Mouse (Mus musculus): ENCODE measurements around the gene Wdr41. TPM values are rescaled to one million over a fixed set of nuclear protein-coding genes. Genes with fewer than 3 reads are reported as not detected.

Gene Wdr41
- polyA plus RNA-seq, 1 experiment, result 5.8 TPM

GRCm38 (mm10) chr13:95034094-95034493 lies 58.0 kb downstream of the Wdr41 start:
- DNase-seq (ENCODE audit: low read depth in 1 of 2, low spot score in 2 of 2), result no peak
- H3K4me1 ChIP-seq (ENCODE audit: control insufficient read depth, insufficient read depth, insufficient read length), result no peaks in the 10 kb centered on the region
- no peaks in the 10 kb centered on the region; the same call in 1 of the 2 replicates for H3K36me3 ChIP-seq (ENCODE audit: control insufficient read depth, insufficient read depth, low read length)
- H3K4me3 ChIP-seq (ENCODE audit: extremely low read depth, insufficient read depth, insufficient read length), result no peak overlapping the region
- WGBS, result 36% methylated on average over 9 of the region's 9 CpGs
- TF ChIP-seq CTCF (IDR thresholded peaks at IDR 0.05; ENCODE audit: extremely low read depth, insufficient read depth, insufficient read length, insufficient replicate concordance), result no peak
- TF ChIP-seq POLR2A (IDR thresholded peaks at IDR 0.05; ENCODE audit: low read depth, low read length), result no peak
- no peaks in the 10 kb centered on the region for H3K27me3 ChIP-seq (ENCODE audit: control insufficient read depth, insufficient read depth, low read length)
- H3K27ac ChIP-seq (ENCODE audit: insufficient read depth, low read length), result no peak overlapping the region

GRCm38 (mm10) chr13:95034715-95035114 lies 58.6 kb downstream of the Wdr41 start:
- Histone ChIP-seq H3K4me3 (ENCODE audit: extremely low read depth, insufficient read depth, insufficient read length) (no peak overlapping the region), H3K27me3 (ENCODE audit: control insufficient read depth, insufficient read depth, low read length) (no peaks in the 10 kb centered on the region), H3K27ac (ENCODE audit: insufficient read depth, low read length) (no peak overlapping the region), H3K4me1 (ENCODE audit: control insufficient read depth, insufficient read depth, insufficient read length) (no peaks in the 10 kb centered on the region), H3K36me3 (ENCODE audit: control insufficient read depth, insufficient read depth, low read length) (no peaks in the 10 kb centered on the region; the same call in 1 of the 2 replicates)
- DNase-seq (ENCODE audit: low read depth in 1 of 2, low spot score in 2 of 2), result no peak
- TF ChIP-seq POLR2A (IDR thresholded peaks at IDR 0.05; ENCODE audit: low read depth, low read length), result no peak
- no peak for TF ChIP-seq CTCF (IDR thresholded peaks at IDR 0.05; ENCODE audit: extremely low read depth, insufficient read depth, insufficient read length, insufficient replicate concordance)
- 90% methylated on average over 2 of the region's 2 CpGs for WGBS

GRCm38 (mm10) chr13:95038200-95038599 lies 62.1 kb downstream of the Wdr41 start:
- Histone ChIP-seq H3K4me1 (ENCODE audit: control insufficient read depth, insufficient read depth, insufficient read length) (no peaks in the 10 kb centered on the region), H3K27ac (ENCODE audit: insufficient read depth, low read length) (no peak overlapping the region), H3K4me3 (ENCODE audit: extremely low read depth, insufficient read depth, insufficient read length) (no peak overlapping the region), H3K36me3 (ENCODE audit: control insufficient read depth, insufficient read depth, low read length) (no peaks in the 10 kb centered on the region), H3K27me3 (ENCODE audit: control insufficient read depth, insufficient read depth, low read length) (no peaks in the 10 kb centered on the region)
- no peak for TF ChIP-seq CTCF (IDR thresholded peaks at IDR 0.05; ENCODE audit: extremely low read depth, insufficient read depth, insufficient read length, insufficient replicate concordance)
- no peak for DNase-seq (ENCODE audit: low read depth in 1 of 2, low spot score in 2 of 2)
- WGBS, result 29% methylated on average over 4 of the region's 4 CpGs

- Histone ChIP-seq H3K36me3 (ENCODE audit: control insufficient read depth, insufficient read depth, low read length) (no peaks in the 10 kb centered on the region), H3K27me3 (ENCODE audit: control insufficient read depth, insufficient read depth, low read length) (no peaks in the 10 kb centered on the region), H3K4me1 (ENCODE audit: control insufficient read depth, insufficient read depth, insufficient read length) (no peaks in the 10 kb centered on the region), H3K27ac (ENCODE audit: insufficient read depth, low read length) (no peak overlapping the region), H3K4me3 (ENCODE audit: extremely low read depth, insufficient read depth, insufficient read length) (no peak overlapping the region)
- WGBS, result 86% methylated on average over 9 of the region's 9 CpGs
- no peak for TF ChIP-seq CTCF (IDR thresholded peaks at IDR 0.05; ENCODE audit: extremely low read depth, insufficient read depth, insufficient read length, insufficient replicate concordance)
- TF ChIP-seq POLR2A (IDR thresholded peaks at IDR 0.05; ENCODE audit: low read depth, low read length), result no peak
- DNase-seq (ENCODE audit: low read depth in 1 of 2, low spot score in 2 of 2), result no peak
These were observed 64.1 kb downstream of the Wdr41 start for GRCm38 (mm10) chr13:95040140-95040738.

- DNase-seq (ENCODE audit: low read depth in 1 of 2, low spot score in 2 of 2), result no peak
- no peak overlapping the region for H3K27ac ChIP-seq (ENCODE audit: insufficient read depth, low read length)
- H3K36me3 ChIP-seq (ENCODE audit: control insufficient read depth, insufficient read depth, low read length), result no peaks in the 10 kb centered on the region
- H3K27me3 ChIP-seq (ENCODE audit: control insufficient read depth, insufficient read depth, low read length), result no peaks in the 10 kb centered on the region
- H3K4me3 ChIP-seq (ENCODE audit: extremely low read depth, insufficient read depth, insufficient read length), result no peak overlapping the region
- TF ChIP-seq POLR2A (IDR thresholded peaks at IDR 0.05; ENCODE audit: low read depth, low read length), result no peak
- TF ChIP-seq CTCF (IDR thresholded peaks at IDR 0.05; ENCODE audit: extremely low read depth, insufficient read depth, insufficient read length, insufficient replicate concordance), result no peak
- no peaks in the 10 kb centered on the region for H3K4me1 ChIP-seq (ENCODE audit: control insufficient read depth, insufficient read depth, insufficient read length)
- WGBS, result 17% methylated on average over 1 of the region's 1 CpGs
These were observed 68.0 kb downstream of the Wdr41 start for GRCm38 (mm10) chr13:95044108-95044507.

GRCm38 (mm10) chr13:95050398-95050797 lies 74.3 kb downstream of the Wdr41 start:
- Histone ChIP-seq H3K4me3 (ENCODE audit: extremely low read depth, insufficient read depth, insufficient read length) (no peak overlapping the region), H3K27ac (ENCODE audit: insufficient read depth, low read length) (no peak overlapping the region), H3K36me3 (ENCODE audit: control insufficient read depth, insufficient read depth, low read length) (no peaks in the 10 kb centered on the region), H3K27me3 (ENCODE audit: control insufficient read depth, insufficient read depth, low read length) (no peaks in the 10 kb centered on the region), H3K4me1 (ENCODE audit: control insufficient read depth, insufficient read depth, insufficient read length) (no peaks in the 10 kb centered on the region)
- no peak for TF ChIP-seq POLR2A (IDR thresholded peaks at IDR 0.05; ENCODE audit: low read depth, low read length)
- TF ChIP-seq CTCF (IDR thresholded peaks at IDR 0.05; ENCODE audit: extremely low read depth, insufficient read depth, insufficient read length, insufficient replicate concordance), result no peak
- WGBS, result 78% methylated on average over 4 of the region's 4 CpGs
- DNase-seq (ENCODE audit: low read depth in 1 of 2, low spot score in 2 of 2), result no peak

- Histone ChIP-seq H3K4me3 (ENCODE audit: extremely low read depth, insufficient read depth, insufficient read length) (no peak overlapping the region), H3K36me3 (ENCODE audit: control insufficient read depth, insufficient read depth, low read length) (no peaks in the 10 kb centered on the region), H3K4me1 (ENCODE audit: control insufficient read depth, insufficient read depth, insufficient read length) (no peaks in the 10 kb centered on the region), H3K27ac (ENCODE audit: insufficient read depth, low read length) (no peak overlapping the region), H3K27me3 (ENCODE audit: control insufficient read depth, insufficient read depth, low read length) (no peaks in the 10 kb centered on the region)
- no peak for DNase-seq (ENCODE audit: low read depth in 1 of 2, low spot score in 2 of 2)
- TF ChIP-seq POLR2A (IDR thresholded peaks at IDR 0.05; ENCODE audit: low read depth, low read length) (no peak), CTCF (IDR thresholded peaks at IDR 0.05; ENCODE audit: extremely low read depth, insufficient read depth, insufficient read length, insufficient replicate concordance) (no peak)
- 85% methylated on average over 3 of the region's 3 CpGs for WGBS
These were observed 76.3 kb downstream of the Wdr41 start for GRCm38 (mm10) chr13:95052421-95052820.
